Mouse (Mus musculus) heart, adult 2 months (tissue): ENCODE measurements at regions not wholly inside any gene's neighbourhood (a gene's known extent, or its start where the extent isn't known, plus 50 kb on each side); places are given as distances from the start of the nearest gene placed in this dataset.

Experiments used
- DNase-seq, 2 experiments: peaks; one replicate each; pipeline ENCODE4 v3.0.0; 2021
- H3K27ac ChIP-seq: fragments of 200-600 bp; 2 replicates; pipeline ENCODE4 v1.8.1; 2022
- H3K27me3 ChIP-seq: fragments of 200-500 bp; 2 replicates; pipeline ENCODE4 v1.6.1; 2012; ENCODE audit warnings: mild to moderate bottlenecking, low read length, inconsistent platforms, mixed read lengths; ENCODE audit not compliant: control insufficient read depth, insufficient read depth
- H3K36me3 ChIP-seq: fragments of 200-500 bp; 2 replicates; pipeline ENCODE4 v1.6.1; 2012; ENCODE audit warnings: low read length, inconsistent platforms; ENCODE audit not compliant: control insufficient read depth, insufficient read depth
- H3K4me1 ChIP-seq: fragments of 200-500 bp; 2 replicates; pipeline ENCODE4 v1.6.1; 2011; ENCODE audit warnings: low read length; ENCODE audit not compliant: control insufficient read depth, insufficient read depth
- H3K4me3 ChIP-seq: fragments of 200-600 bp; 2 replicates; pipeline ENCODE4 v1.8.1; 2022
- H3K79me2 ChIP-seq: fragments of 200-500 bp; replicated peaks from 2 replicates; pipeline ENCODE4 v1.6.1; 2012; ENCODE audit warnings: mild to moderate bottlenecking, inconsistent platforms, low read length, moderate library complexity, mixed read lengths; ENCODE audit not compliant: control insufficient read depth, insufficient read depth
- H3K9ac ChIP-seq: fragments of 200-500 bp; 2 replicates; pipeline ENCODE4 v1.6.1; 2012; ENCODE audit warnings: low read depth, mild to moderate bottlenecking, control low read depth, inconsistent platforms, low read length, mixed read lengths
- CTCF ChIP-seq: fragments of 200-600 bp; IDR thresholded peaks from 2 replicates; pipeline ENCODE4 v1.8.1; 2022; ENCODE audit warnings: antibody characterized with exemption, mild to moderate bottlenecking, moderate library complexity
- EP300 ChIP-seq: fragments of 200-500 bp; IDR thresholded peaks from 2 replicates; pipeline ENCODE4 v1.6.1; 2011; ENCODE audit warnings: low read depth, low read length, control low read depth; ENCODE audit not compliant: insufficient read depth
- POLR2A ChIP-seq: fragments of 200-500 bp; IDR thresholded peaks from 2 replicates; pipeline ENCODE4 v1.6.1; 2011; ENCODE audit warnings: mild to moderate bottlenecking, low read depth, low read length, control low read depth; ENCODE audit not compliant: insufficient read depth
- WGBS: fragments of 180-500 bp; shearing (Covaris S2); methylation state at CpG from one replicate; pipeline ENCODE4 v1.1.7; 2018; 5-methylcytosine and 5-hydroxymethylcytosine counted together
- intact Hi-C: fragments of 180-260 bp; cut with DNase I; formaldehyde crosslinking; loops from one replicate; pipeline ENCODE4 v1.15.1; 2025

GRCm38 (mm10) chr4:55609214-55609613, 76.9 kb upstream of the Klf4 start:
- Histone ChIP-seq H3K9ac (no peak overlapping the region), H3K4me3 (no peak overlapping the region), H3K27me3 (no peaks in the 10 kb centered on the region), H3K36me3 (no peaks in the 10 kb centered on the region), H3K4me1 (peaks cover 7% of the 10 kb centered on the region), H3K79me2 (no peaks in the 10 kb centered on the region), H3K27ac (no peak overlapping the region)
- intact Hi-C loops: no loop called here
- TF ChIP-seq POLR2A: no peak
- TF ChIP-seq EP300: no peak
- no peak for TF ChIP-seq CTCF
- DNase-seq: no peak
- 79% methylated on average over 5 of the region's 5 CpGs for WGBS

DNA sequence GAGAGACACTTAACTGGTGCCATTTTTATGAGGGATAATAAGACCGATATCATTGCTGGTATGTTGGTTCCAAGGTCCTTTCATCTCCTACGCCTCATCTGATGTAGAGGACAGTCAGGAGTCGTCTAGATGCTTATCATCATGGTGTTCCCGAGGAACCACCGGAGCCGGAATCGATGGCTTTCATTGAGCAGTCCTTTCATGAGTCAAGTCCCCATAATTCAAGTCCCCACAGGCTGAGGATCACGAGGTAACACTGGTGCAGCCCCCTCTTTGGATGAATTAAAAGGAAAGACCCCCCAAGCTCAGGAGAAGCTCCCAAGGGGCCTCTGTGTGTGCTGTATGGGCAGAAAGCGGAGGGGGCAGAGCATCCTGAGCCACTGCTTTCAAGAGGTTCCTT, 73.3 kb upstream of the Klf4 start:
- no peak for TF ChIP-seq POLR2A
- TF ChIP-seq EP300: no peak
- no peak for TF ChIP-seq CTCF
- intact Hi-C loops: loop anchor here (1.0 to 2.0 kb wide), 3 partner anchors 45 to 507 kb away; no protein-coding TSS in a partner anchor
- Histone ChIP-seq H3K4me1 (peaks cover 7% of the 10 kb centered on the region), H3K27ac (peak overlapping the region; percentile 75), H3K27me3 (no peaks in the 10 kb centered on the region), H3K4me3 (no peak overlapping the region), H3K9ac (no peak overlapping the region), H3K36me3 (no peaks in the 10 kb centered on the region), H3K79me2 (no peaks in the 10 kb centered on the region)
- no peak for DNase-seq
- WGBS: 91% methylated on average over 9 of the region's 9 CpGs

DNA sequence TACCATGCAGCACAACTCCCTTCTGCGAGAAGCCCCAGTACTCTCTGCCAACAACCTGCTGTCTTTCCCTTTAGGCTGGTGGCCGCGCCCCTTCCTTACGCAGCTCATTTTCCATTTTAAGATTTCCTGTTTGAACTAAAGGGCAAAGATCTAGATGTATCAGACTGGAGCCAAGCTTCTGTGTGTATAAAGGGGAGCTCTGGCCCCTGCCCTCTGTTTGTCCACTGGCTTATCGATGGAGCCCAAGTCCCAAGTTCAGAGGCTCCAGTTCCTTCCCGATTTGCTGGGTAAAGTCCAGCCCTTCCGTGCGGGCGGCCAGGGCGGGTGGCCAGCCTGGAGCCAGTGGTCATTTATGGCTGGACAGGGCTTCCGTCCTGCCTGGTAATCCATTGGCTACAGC, 72.6 kb upstream of the Klf4 start:
- intact Hi-C loops: loop anchor here (1.0 to 2.0 kb wide), 3 partner anchors 45 to 508 kb away; no protein-coding TSS in a partner anchor

GRCm38 (mm10) chr4:55603821-55604435, 71.7 kb upstream of the Klf4 start:
- H3K36me3 ChIP-seq: no peaks in the 10 kb centered on the region
- 95% methylated on average over 4 of the region's 4 CpGs for WGBS
- peak overlapping the region; percentile 17; the same call in 1 of the 2 replicates for H3K27ac ChIP-seq
- H3K4me1 ChIP-seq: peaks cover 7% of the 10 kb centered on the region
- TF ChIP-seq EP300 (no peak), POLR2A (no peak), CTCF (no peak)
- intact Hi-C loops: loop anchor here (2.0 kb wide), 2 partner anchors 73 to 509 kb away; no protein-coding TSS in a partner anchor
- H3K4me3 ChIP-seq: no peak overlapping the region
- H3K9ac ChIP-seq: no peak overlapping the region
- no peak for DNase-seq
- no peaks in the 10 kb centered on the region for H3K79me2 ChIP-seq
- no peaks in the 10 kb centered on the region for H3K27me3 ChIP-seq

More for the DNA sequence above, 72.6 kb upstream of the Klf4 start:
- H3K36me3 ChIP-seq: no peaks in the 10 kb centered on the region
- WGBS: 50% methylated on average over 11 of the region's 11 CpGs
- no peak overlapping the region for H3K4me3 ChIP-seq
- no peak overlapping the region for H3K9ac ChIP-seq
- no peaks in the 10 kb centered on the region for H3K27me3 ChIP-seq
- H3K4me1 ChIP-seq: peaks cover 7% of the 10 kb centered on the region
- TF ChIP-seq POLR2A (peak; percentile 33; the same call in 1 of the 2 replicates), EP300 (peak; percentile 46; the same call in 1 of the 2 replicates), CTCF (no peak)
- peak overlapping the region; percentile 75 for H3K27ac ChIP-seq
- no peaks in the 10 kb centered on the region for H3K79me2 ChIP-seq
- DNase-seq: peak; percentile 68 to 77

DNA sequence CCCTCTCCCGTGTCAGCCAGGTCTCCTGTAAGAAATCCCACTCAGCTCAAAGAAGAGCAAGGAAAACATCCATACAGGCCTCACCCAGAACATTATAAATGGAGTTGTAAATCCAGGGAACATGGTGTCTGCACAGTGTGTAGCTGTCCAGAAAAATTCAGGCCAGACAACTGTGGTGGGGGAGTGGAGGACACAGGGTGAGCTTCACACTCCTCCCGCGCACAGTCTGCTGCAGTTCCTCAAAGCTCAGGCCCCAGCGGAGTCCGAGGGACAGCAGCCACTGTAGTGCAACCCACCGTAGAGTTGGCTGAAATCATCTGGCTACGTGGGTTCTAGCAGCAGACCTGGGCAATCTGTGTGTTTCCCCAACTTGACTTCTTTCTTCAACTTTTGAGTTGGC, 62.9 kb upstream of the Klf4 start:
- H3K27me3 ChIP-seq: no peaks in the 10 kb centered on the region
- H3K36me3 ChIP-seq: peaks cover 3% of the 10 kb centered on the region
- no peak overlapping the region for H3K27ac ChIP-seq
- TF ChIP-seq CTCF: no peak
- TF ChIP-seq POLR2A: no peak
- no peak for TF ChIP-seq EP300
- no peak overlapping the region for H3K9ac ChIP-seq
- intact Hi-C loops: no loop called here
- no peaks in the 10 kb centered on the region for H3K79me2 ChIP-seq
- H3K4me1 ChIP-seq: peaks cover 3% of the 10 kb centered on the region
- WGBS: 85% methylated on average over 7 of the region's 7 CpGs
- DNase-seq: no peak
- no peak overlapping the region for H3K4me3 ChIP-seq

DNA sequence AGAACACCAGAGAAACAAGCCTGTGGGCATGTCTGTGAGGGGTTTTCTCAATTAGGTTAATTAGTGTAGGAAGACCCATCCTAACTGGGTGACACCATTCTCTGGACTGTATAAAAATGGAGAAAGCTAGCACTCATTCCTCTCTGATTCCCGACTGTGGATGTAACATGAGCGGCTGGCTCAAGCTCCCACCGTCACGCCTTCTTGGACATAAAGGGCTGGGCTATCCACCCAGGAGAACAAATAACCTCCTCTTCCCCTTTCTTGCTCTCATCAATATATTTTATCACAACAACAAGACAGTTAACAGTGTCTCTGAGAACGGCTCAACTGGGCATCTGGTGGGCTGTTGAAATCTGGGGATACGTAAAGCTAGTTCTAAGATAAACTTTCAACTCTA, 62.4 kb upstream of the Klf4 start:
- Histone ChIP-seq H3K9ac (no peak overlapping the region), H3K4me3 (no peak overlapping the region), H3K4me1 (peaks cover 3% of the 10 kb centered on the region), H3K27ac (no peak overlapping the region), H3K36me3 (peaks cover 3% of the 10 kb centered on the region), H3K79me2 (no peaks in the 10 kb centered on the region), H3K27me3 (no peaks in the 10 kb centered on the region)
- DNase-seq: no peak
- no peak for TF ChIP-seq POLR2A
- no peak for TF ChIP-seq EP300
- no peak for TF ChIP-seq CTCF
- 84% methylated on average over 6 of the region's 6 CpGs for WGBS
- intact Hi-C loops: no loop called here
